Mouse (Mus musculus) urinary bladder, postnatal 36 days (tissue): ENCODE measurements around the gene Ccdc88a.

Source experiments
- DNase-seq, 2 experiments: peaks; one replicate each; pipeline ENCODE4 v3.0.0; 2022; ENCODE audit warnings: low spot score in 2 of 2, mixed read lengths in 1 of 2

Gene Ccdc88a

GRCm38 (mm10) chr11:29373396-29374273 is at the start of gene Ccdc88a:
Gene Ccdc88a (plus strand): TSS chr11:29373658.
- peak; percentile 94 to 96 for DNase-seq

DNA sequence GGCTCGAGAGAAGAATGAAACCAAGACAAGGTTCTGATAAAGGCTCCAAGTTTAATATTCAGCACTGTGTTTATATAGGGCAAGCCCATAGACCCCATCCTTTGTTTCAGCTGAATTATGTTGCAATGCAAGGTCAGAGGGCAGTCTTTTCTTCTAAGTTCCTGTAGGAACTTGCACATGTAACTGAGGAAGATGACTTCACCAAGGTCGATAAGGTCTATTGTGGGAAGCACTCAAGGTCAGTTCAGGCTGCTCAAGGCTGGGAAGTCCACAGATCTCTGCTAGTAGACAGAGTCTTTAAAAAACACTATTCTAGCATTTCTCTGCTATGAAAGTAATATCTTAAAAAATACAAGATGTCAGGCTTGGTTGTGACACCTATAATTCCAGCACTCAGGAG is 38.0 kb upstream of the Ccdc88a start:
- DNase-seq = no peak

GRCm38 (mm10) chr11:29341259-29341658 is 32.2 kb upstream of the Ccdc88a start:
- DNase-seq = no peak

DNA sequence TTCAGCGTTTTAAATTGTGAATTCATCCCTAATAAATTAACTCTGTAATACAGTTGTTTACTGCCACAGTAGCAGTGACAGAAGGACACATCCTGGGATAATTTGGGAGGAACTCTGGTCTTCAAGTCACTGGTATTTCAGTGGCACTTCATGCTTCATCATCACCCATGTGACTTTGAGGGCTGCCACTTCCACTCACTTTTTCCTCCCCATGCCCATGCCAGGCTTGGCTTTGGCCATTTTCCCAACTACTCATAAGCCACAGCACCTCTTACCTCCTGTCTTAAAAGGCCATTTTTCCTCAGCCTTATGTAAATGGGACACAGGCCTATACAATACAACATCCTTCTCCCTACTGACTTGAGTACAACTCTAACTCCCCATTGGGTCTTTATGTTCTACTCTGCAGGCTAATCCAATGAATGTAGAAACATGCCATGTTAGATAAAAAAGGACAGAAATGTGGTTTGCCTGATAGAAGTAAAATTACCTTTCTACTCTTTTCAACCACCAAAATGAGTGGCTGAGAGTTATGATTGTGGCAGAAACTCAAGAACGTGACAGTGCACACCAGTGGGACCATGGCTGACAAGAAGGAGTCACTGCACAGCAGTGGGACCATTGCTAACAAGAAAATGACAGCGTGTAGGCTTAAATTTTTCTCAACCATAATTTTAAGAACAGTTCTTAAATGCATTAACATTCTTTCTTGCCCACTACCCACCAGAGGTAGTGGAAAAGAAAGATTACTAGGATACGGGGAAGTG is 28.4 kb upstream of the Ccdc88a start:
- DNase-seq = no peak

DNA sequence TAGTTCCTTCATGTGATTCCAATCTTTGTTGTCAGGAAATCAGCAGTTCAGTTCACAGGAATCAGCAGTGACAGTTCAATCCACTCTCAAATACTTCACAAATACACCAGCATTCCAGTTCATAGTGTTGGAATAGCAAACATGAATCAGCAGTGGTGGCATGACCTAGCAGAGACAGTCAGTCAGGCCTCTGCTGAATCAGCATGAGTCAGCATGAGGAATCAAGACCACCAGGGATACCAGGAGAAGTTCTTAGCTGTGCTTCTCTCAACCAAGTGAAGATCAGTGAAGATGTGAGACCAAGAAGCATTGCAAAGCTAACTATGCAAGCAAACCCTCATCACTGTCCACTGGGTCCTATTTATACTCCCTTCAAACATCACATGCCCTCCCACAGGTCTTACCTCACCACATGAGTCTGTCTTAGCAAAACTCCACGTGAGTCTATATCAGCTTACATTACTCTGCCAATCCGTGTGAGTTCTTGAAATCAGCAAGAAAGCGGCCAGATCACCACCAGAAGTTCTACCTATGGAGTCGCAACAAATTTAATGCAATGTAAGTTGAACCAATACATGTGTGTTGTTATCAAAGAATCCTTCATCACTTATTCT is 27.7 kb upstream of the Ccdc88a start:
- DNase-seq = no peak

DNA sequence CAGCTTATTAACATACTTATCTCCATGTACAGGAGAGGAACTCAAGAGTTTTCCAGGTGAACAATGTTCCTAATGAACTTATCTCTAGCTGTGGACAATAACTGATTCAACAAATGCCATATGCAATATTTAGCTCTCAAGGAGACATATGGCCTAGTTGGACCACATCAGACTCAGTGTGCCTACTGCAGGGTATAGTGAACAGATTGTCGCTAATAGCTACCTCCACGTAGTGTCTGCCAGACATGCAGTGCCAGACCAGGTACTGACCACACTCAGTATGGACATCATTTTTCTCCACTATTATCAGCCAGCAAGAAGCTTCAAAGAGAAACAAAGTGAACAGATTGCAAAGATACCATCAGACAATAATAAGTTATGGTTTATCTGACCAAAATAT is 22.6 kb upstream of the Ccdc88a start:
- no peak for DNase-seq

- no peak for DNase-seq
Measured at GRCm38 (mm10) chr11:29352214-29352613, 21.2 kb upstream of the Ccdc88a start.

DNA sequence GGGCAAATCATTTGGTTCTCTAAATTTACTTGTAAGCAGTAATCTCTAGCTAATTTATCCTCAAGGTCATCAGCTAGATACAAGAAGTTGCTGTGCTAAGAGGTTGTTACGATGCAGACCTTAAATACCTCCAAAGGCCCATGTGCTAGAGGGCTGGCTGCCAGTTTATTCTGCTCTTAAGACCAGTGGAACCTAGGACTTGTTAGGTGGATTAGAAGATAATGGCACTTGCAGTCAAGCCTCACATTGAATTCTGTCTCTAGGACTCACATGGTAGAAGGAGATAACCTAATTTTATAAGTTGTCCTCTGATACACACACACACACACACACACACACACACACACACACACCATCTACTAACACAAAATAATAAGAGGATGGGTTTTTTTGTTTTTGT is 5.3 kb upstream of the Ccdc88a start:
- DNase-seq = no peak

DNA sequence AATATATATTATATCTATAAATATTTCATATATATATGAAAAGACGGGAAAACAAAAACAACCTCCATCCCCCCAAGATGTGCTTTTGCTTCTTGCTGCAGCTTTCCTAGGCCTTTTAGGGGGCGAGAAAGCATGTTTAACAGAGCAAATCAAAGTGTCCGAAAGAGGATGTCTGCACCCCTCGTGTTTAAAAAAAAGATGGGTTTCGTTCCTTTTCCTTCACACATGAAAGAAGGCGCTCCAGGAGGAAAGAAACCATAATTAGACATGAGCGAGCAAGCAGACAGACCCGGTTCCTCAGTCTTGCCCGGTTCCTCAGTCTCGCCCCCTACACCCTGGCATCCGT is 435 bp upstream of the Ccdc88a start:
- no peak for DNase-seq

DNA sequence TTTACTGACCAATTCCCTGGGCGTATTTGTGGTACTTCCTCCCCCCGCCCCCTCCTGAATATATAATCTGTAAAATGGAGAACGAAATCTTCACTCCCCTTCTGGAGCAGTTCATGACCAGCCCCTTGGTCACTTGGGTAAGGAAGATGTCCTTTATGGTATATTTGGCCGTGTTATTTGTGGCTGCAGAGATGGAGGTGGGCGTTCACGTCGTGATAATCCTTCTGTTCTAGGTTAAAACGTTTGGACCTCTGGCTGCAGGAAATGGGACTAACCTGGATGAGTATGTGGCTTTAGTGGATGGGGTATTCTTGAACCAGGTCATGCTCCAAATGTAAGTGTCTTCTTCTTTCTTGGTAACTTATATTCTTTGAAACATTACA is 807 bp downstream of the Ccdc88a start:
- DNase-seq = no peak

- no peak for DNase-seq
Measured at GRCm38 (mm10) chr11:29376635-29377034, 3.2 kb downstream of the Ccdc88a start.

GRCm38 (mm10) chr11:29378751-29379150 is 5.3 kb downstream of the Ccdc88a start:
- no peak for DNase-seq

GRCm38 (mm10) chr11:29383493-29383892 is 10.0 kb downstream of the Ccdc88a start:
- DNase-seq = no peak

- no peak for DNase-seq
Measured at GRCm38 (mm10) chr11:29384001-29384400, 10.5 kb downstream of the Ccdc88a start.

DNA sequence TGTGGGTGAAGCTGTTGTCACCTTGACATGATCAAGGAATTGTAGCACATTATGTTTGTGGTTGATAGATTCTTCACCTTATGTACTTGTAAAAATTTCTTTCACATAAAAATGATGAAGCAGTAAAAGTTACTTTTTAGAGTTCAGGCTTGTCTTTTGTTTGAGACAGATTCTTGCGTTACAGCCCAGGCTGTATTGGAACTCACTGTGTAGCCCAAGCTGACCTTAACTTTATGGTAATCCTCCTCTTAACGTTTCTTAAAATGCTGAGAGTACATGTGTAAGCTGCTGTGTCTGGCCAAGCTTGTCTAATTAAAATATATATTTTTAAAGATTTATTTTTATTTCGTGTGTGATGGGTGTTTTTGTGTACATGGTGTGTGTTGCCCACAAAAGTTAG is 11.2 kb downstream of the Ccdc88a start:
- DNase-seq = no peak

DNA sequence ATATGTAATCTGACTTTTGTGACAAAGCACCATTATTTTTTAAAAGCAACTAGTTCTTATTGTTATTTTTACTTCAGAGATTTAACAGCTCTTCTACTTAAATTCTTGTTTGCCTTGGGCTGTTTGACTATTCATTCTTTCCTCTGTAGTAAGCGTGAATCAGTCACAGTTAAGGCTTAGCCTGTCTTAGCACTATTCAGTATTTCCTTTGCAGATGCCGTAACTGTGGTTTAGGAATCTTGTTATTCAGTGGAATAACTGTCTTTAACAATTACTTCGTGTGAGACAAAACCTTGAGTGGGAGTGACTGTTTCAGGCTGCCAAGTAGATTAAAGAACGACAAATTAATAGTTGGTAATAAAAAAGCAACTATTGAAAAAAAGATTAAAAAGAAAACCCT is 16.5 kb downstream of the Ccdc88a start:
- DNase-seq = no peak

DNA sequence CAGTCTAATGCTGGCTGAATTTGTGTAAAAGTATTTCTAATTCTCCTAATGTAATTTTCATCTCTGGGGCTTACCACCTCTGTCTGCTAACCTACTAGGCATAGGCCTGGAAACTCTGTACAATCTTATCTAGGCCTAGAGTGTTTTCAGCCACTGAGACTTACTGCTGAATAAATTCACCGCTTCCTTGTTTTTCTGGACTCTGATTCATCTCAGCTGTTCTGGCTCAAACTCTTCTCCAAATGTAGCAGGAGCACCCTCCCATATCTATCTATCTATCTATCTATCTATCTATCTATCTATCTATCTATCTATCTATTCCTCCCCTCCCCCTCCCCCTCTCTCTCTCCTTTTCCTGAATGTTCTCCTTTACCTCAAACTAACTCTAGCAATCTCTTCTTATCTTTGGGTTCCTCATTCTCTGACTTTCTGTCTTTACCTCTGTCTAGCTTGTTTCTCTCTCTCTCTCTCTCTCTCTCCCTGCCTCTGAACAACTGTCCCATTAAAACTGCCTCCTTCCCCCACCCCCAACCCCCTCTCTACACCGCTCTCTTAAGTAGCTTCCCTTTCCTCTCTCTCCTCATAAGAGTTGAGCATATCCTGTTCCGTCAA is 21.8 kb downstream of the Ccdc88a start:
- DNase-seq = no peak

GRCm38 (mm10) chr11:29400374-29400773 is 26.9 kb downstream of the Ccdc88a start:
- no peak for DNase-seq

GRCm38 (mm10) chr11:29406292-29406691 is 32.8 kb downstream of the Ccdc88a start:
- no peak for DNase-seq

- DNase-seq = no peak
Measured at GRCm38 (mm10) chr11:29423496-29423895, 50.0 kb downstream of the Ccdc88a start.

DNA sequence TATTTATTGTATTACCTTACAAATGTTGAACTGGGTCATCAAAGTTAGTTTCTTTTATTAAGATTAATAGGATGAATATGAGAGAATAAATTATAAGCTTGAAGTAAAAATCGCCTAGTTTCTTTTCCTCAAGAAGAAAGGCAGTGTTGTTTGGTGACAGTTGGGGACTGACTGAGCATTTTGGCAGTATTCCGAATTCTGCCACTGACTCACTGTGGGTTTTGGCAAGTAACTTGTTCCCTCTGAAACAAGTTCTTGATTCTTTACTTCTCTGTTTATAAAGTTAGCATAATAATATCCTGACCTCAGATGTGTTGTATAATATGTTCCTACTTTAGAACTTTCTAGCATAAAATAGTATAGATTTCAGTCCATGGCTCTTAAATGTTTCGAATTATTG is 55.3 kb downstream of the Ccdc88a start:
- DNase-seq = no peak

DNA sequence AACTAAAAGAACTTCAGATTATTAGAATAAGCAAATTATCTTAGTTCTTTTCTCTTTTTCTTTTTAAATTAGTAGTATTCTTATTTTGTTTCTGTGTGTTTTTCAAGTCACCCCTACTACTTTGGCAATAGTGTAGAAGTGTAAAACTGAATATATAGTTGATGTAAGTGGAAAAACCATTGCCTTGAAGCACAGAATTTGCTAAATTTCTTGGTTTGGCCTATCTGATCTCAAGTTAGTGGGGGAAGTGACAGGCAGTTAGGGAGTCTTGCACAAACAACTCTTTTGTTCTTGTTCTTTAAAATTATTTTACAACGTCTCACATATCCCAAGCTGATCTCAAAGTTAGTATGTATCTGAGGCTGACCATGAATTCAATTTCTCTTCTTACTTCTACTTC is 57.6 kb downstream of the Ccdc88a start:
- no peak for DNase-seq
